Mouse (Mus musculus): ENCODE results near the gene Snap91. TPM values are rescaled to one million over a fixed set of nuclear protein-coding genes. Genes with fewer than 3 reads are reported as not detected.

Gene Snap91
- polyA plus RNA-seq, 1 experiment from 2014 or later, result 5.8 TPM

DNA sequence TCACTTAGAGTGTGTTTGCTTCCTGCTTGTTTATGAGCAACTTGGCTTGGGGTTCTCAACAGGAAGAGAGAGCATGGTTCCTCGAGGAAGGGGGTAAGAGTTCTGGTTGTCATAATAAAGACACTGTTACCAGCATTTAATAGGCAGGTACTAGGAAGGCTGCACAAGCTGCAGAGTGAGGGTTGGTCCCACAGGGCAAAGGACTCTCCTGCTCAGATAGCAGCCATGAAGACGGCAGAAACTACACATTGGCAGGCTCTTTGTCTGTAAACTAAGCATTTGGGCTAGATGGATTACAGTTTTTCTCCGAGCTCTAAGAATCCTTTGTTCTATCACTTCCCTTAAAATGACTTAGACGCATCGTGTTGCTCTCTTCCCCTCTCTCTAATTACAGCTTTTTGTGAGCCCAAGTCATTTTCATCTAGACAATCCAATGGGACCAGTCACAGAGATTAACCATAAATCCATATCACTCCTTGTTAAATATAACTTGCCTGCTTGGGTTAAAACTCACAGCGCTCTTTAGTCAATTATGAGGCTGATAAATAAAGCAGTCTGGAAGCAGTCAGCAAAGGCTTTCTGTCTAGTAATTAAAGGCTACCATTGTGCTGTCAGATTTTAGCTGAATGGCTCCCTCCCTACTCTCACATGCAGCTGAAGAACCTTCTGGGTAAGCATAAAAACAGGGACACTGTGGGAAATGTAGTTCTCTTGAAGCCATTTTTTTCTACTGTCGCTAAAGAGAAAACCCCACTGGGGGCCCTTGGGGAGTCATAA lies 154.7 kb downstream of the Snap91 start:
- no peak overlapping the region for H3K4me3 ChIP-seq (replicated peaks)
- H3K9ac ChIP-seq (replicated peaks), result no peak overlapping the region
- no peaks in the 10 kb centered on the region for H3K27me3 ChIP-seq
- H3K4me1 ChIP-seq (replicated peaks), result 0 out of 2 replicates have a peak, but pooled peaks cover 7% of the 10 kb centered on the region
- 50% methylated on average over 7 of the region's 7 CpGs for WGBS
- no peaks in the 10 kb centered on the region for H3K9me3 ChIP-seq
- peak overlapping the region; percentile 64 for H3K27ac ChIP-seq
- H3K4me2 ChIP-seq, result no peak overlapping the region
- no peak for ATAC-seq (ENCODE audit: insufficient number of reproducible peaks, insufficient read depth, low FRiP score, low TSS enrichment, low read depth)
- H3K36me3 ChIP-seq, result no peaks in the 10 kb centered on the region

- H3K4me3 ChIP-seq (replicated peaks), result no peak overlapping the region
- no peaks in the 10 kb centered on the region for H3K9me3 ChIP-seq
- H3K9ac ChIP-seq (replicated peaks), result no peak overlapping the region
- WGBS, result 91% methylated on average over 4 of the region's 4 CpGs
- no peaks in the 10 kb centered on the region for H3K36me3 ChIP-seq
- no peak for ATAC-seq (ENCODE audit: insufficient number of reproducible peaks, insufficient read depth, low FRiP score, low TSS enrichment, low read depth)
- no peak overlapping the region for H3K4me2 ChIP-seq
- 0 out of 2 replicates have a peak, but pooled peaks cover 7% of the 10 kb centered on the region for H3K4me1 ChIP-seq (replicated peaks)
- no peaks in the 10 kb centered on the region for H3K27me3 ChIP-seq
- no peak overlapping the region for H3K27ac ChIP-seq
Observed at GRCm38 (mm10) chr9:86725066-86725465, 155.4 kb downstream of the Snap91 start.

DNA sequence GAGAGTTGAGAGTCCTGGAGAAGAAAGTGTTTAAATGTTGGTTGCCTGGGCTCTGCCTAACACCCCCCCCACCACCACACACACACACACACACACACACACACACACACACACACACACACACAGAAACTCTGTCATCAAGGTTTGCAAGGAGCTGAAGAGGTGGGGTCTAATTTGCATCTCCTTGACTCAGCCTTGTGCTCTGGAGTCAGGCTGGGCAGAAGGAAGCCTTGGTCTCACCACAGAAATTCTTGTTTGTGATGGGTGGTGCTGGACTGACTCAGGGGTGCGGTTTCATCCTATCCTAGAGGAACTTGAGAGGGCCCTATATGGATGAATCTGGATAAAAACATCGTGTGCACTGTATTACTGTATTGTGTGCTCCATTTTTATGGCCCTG lies 159.7 kb downstream of the Snap91 start:
- Histone ChIP-seq H3K9ac (replicated peaks) (no peak overlapping the region), H3K36me3 (no peaks in the 10 kb centered on the region), H3K4me1 (replicated peaks) (0 out of 2 replicates have a peak, but pooled peaks cover 3% of the 10 kb centered on the region), H3K9me3 (no peaks in the 10 kb centered on the region), H3K27me3 (no peaks in the 10 kb centered on the region), H3K4me2 (no peak overlapping the region), H3K27ac (no peak overlapping the region), H3K4me3 (replicated peaks) (no peak overlapping the region)
- ATAC-seq (ENCODE audit: insufficient number of reproducible peaks, insufficient read depth, low FRiP score, low TSS enrichment, low read depth), result no peak
- 80% methylated on average over 2 of the region's 2 CpGs for WGBS

GRCm38 (mm10) chr9:86720227-86720626 lies 160.2 kb downstream of the Snap91 start:
- WGBS, result 89% methylated on average over 5 of the region's 5 CpGs
- Histone ChIP-seq H3K4me2 (no peak overlapping the region), H3K9ac (replicated peaks) (no peak overlapping the region), H3K36me3 (no peaks in the 10 kb centered on the region), H3K4me1 (replicated peaks) (no peaks in the 10 kb centered on the region), H3K27me3 (no peaks in the 10 kb centered on the region), H3K4me3 (replicated peaks) (no peak overlapping the region), H3K9me3 (no peaks in the 10 kb centered on the region), H3K27ac (no peak overlapping the region)
- no peak for ATAC-seq (ENCODE audit: insufficient number of reproducible peaks, insufficient read depth, low FRiP score, low TSS enrichment, low read depth)

- no peaks in the 10 kb centered on the region for H3K9me3 ChIP-seq
- no peak overlapping the region for H3K4me2 ChIP-seq
- no peak overlapping the region for H3K27ac ChIP-seq
- no peaks in the 10 kb centered on the region for H3K4me1 ChIP-seq (replicated peaks)
- 78% methylated on average over 5 of the region's 5 CpGs for WGBS
- H3K9ac ChIP-seq (replicated peaks), result no peak overlapping the region
- no peak for ATAC-seq (ENCODE audit: insufficient number of reproducible peaks, insufficient read depth, low FRiP score, low TSS enrichment, low read depth)
- no peaks in the 10 kb centered on the region for H3K27me3 ChIP-seq
- H3K36me3 ChIP-seq, result no peaks in the 10 kb centered on the region
- H3K4me3 ChIP-seq (replicated peaks), result no peak overlapping the region
Observed at GRCm38 (mm10) chr9:86717119-86717518, 163.3 kb downstream of the Snap91 start.

GRCm38 (mm10) chr9:86716540-86716939 lies 163.9 kb downstream of the Snap91 start:
- no peaks in the 10 kb centered on the region for H3K27me3 ChIP-seq
- no peak overlapping the region for H3K4me3 ChIP-seq (replicated peaks)
- no peak for ATAC-seq (ENCODE audit: insufficient number of reproducible peaks, insufficient read depth, low FRiP score, low TSS enrichment, low read depth)
- H3K4me1 ChIP-seq (replicated peaks), result no peaks in the 10 kb centered on the region
- no peaks in the 10 kb centered on the region for H3K36me3 ChIP-seq
- H3K9me3 ChIP-seq, result no peaks in the 10 kb centered on the region
- H3K9ac ChIP-seq (replicated peaks), result no peak overlapping the region
- H3K27ac ChIP-seq, result no peak overlapping the region
- H3K4me2 ChIP-seq, result no peak overlapping the region
- 62% methylated on average over 2 of the region's 2 CpGs for WGBS

Other genes starting within 250 kb of the Snap91 start
- gene Me1, start 184.7 kb downstream of the Snap91 start, polyA plus RNA-seq (2016; fragmentation: Nextera tagmentation; extraction: Ambion mirVana), result 16.8 TPM in 2 replicates
- 14.6 and 16.5 TPM in 2 replicates for gene Prss35, start 137.0 kb downstream of the Snap91 start, polyA plus RNA-seq (2016; fragmentation: Nextera tagmentation; extraction: Ambion mirVana)
- gene Ripply2, start 134.9 kb upstream of the Snap91 start, polyA plus RNA-seq (2016; fragmentation: Nextera tagmentation; extraction: Ambion mirVana), result not detected in 2 replicates
- gene Cyb5r4, start 141.4 kb upstream of the Snap91 start, polyA plus RNA-seq (2016; fragmentation: Nextera tagmentation; extraction: Ambion mirVana), result 51.4 and 57.8 TPM in 2 replicates

Data from limb, embryonic 12.5 days (tissue).